Mouse (Mus musculus): Measurements from ENCODE around the gene Isoc2a.
"Not testable (repeated sequence)": the region's sequence is repeated elsewhere in the genome, so short reads cannot be mapped to it uniquely, and the experiment has no call there.

The Isoc2a gene

GRCm38 (mm10) chr7:4864130-4864845, 12.7 kb upstream of the Isoc2a start:
- DNase-seq (ENCODE audit: extremely low spot score, low spot score), result no peak

- DNase-seq (ENCODE audit: extremely low spot score, low spot score), result no peak
Measured at GRCm38 (mm10) chr7:4865090-4865489, 11.9 kb upstream of the Isoc2a start.

- DNase-seq (ENCODE audit: extremely low spot score, low spot score), result peak; percentile 93
Measured at GRCm38 (mm10) chr7:4865579-4866493, 11.1 kb upstream of the Isoc2a start.

GRCm38 (mm10) chr7:4866631-4867180, 10.2 kb upstream of the Isoc2a start:
- DNase-seq (ENCODE audit: extremely low spot score, low spot score), result no peak

GRCm38 (mm10) chr7:4870133-4870532, 6.8 kb upstream of the Isoc2a start, which contains the start of gene Isoc2b:
Gene Isoc2b, minus strand, starts transcription at chr7:4870258.
- no peak for DNase-seq (ENCODE audit: extremely low spot score, low spot score)

GRCm38 (mm10) chr7:4877226-4877625, 273 bp downstream of the Isoc2a start:
- no peak for DNase-seq (ENCODE audit: extremely low spot score, low spot score)

GRCm38 (mm10) chr7:4878186-4878585, 1.2 kb downstream of the Isoc2a start:
- DNase-seq (ENCODE audit: extremely low spot score, low spot score), result no peak

GRCm38 (mm10) chr7:4879036-4879435, 2.1 kb downstream of the Isoc2a start:
- not testable (repeated sequence) for DNase-seq (ENCODE audit: extremely low spot score, low spot score)

- DNase-seq (ENCODE audit: extremely low spot score, low spot score), result no peak
Measured at GRCm38 (mm10) chr7:4886680-4887079, 9.7 kb downstream of the Isoc2a start.

- no peak for DNase-seq (ENCODE audit: extremely low spot score, low spot score)
Measured at GRCm38 (mm10) chr7:4895186-4895585, 18.2 kb downstream of the Isoc2a start.

- DNase-seq (ENCODE audit: extremely low spot score, low spot score), result no peak
Measured at GRCm38 (mm10) chr7:4898851-4899648, 22.1 kb downstream of the Isoc2a start.

- DNase-seq (ENCODE audit: extremely low spot score, low spot score), result peak; percentile 31
Measured at GRCm38 (mm10) chr7:4899649-4900522, 22.9 kb downstream of the Isoc2a start.

GRCm38 (mm10) chr7:4900523-4900851, 23.5 kb downstream of the Isoc2a start:
- DNase-seq (ENCODE audit: extremely low spot score, low spot score), result no peak

- peak; percentile 38 for DNase-seq (ENCODE audit: extremely low spot score, low spot score)
Measured at GRCm38 (mm10) chr7:4901171-4901570, 24.2 kb downstream of the Isoc2a start.

- no peak for DNase-seq (ENCODE audit: extremely low spot score, low spot score)
Measured at GRCm38 (mm10) chr7:4902404-4902803, 25.5 kb downstream of the Isoc2a start.

GRCm38 (mm10) chr7:4906466-4906950, 29.6 kb downstream of the Isoc2a start, which contains the start of gene Gm36210:
Gene Gm36210, minus strand, starts transcription at chr7:4906516.
- DNase-seq (ENCODE audit: extremely low spot score, low spot score), result no peak

GRCm38 (mm10) chr7:4911561-4911960, 34.6 kb downstream of the Isoc2a start:
- DNase-seq (ENCODE audit: extremely low spot score, low spot score), result peak; percentile 70

GRCm38 (mm10) chr7:4912248-4912647, 35.3 kb downstream of the Isoc2a start:
- DNase-seq (ENCODE audit: extremely low spot score, low spot score), result no peak

- peak; percentile 98 for DNase-seq (ENCODE audit: extremely low spot score, low spot score)
Measured at GRCm38 (mm10) chr7:4915007-4915665, 38.2 kb downstream of the Isoc2a start, which contains the start of gene Zfp628. Gene Zfp628, plus strand, starts transcription at chr7:4915217.

Measured in neural tube, embryonic 10.5 days (tissue).